Mouse (Mus musculus) left cerebral cortex, adult 18-20 months (tissue): Measurements from ENCODE around the gene Iqcf1. TPM values are rescaled to one million over a fixed set of nuclear protein-coding genes. Genes with fewer than 3 reads are reported as not detected.

Experiments
- DNase-seq, 2 experiments: peaks; one replicate each; pipeline ENCODE4 v3.0.0; 2021 to 2022; ENCODE audit warnings: low spot score in 2 of 2, mixed read lengths in 1 of 2
- total RNA-seq, 2 experiments: library from RNA; stranded (reverse); gene quantifications; 2 replicates each; pipeline ENCODE4 v1.2.3; 2021

The Iqcf1 gene
- total RNA-seq, 2 experiments from 2014 or later = not detected

DNA sequence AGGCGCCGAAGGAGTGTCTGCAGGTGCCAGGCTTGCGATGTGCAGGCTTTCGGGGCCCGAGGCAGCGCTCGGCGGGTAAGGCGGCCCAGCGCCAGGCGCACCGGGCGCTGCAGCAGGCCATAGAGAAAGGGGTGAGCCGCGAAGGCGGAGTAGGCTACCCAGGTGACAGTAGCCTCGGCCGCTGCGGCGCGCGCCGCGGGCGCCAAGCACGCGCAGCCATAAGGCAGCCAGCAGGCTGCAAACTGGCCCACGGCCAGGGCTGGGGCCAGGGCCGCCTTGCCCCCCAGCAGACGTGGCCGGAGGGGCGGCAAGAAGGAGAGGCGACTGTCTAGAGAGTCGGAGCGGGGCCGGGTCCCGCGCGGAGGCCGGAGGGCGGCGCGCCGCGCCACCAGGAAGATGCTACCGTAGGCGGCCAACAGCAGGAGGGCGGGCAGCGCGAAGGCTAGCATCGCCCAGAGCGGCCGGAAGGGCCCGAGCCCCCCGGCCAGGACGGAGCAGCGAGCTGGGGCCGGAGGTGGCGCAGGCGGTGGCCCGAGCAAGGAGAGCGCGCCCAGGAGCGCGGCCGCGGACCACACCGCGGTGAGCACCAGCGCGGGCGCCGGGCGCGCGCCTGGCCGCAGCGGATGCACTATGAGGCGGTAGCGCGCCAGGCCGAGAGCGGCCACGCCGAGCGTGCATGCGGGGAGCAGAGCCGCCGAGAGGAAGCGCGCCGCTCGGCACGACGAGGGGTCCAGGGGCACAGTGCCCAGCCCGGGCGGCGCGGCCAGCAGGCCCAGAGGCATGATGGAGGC, 34.8 kb upstream of the Iqcf1 start:
- DNase-seq = peak; percentile 65 to 83

DNA sequence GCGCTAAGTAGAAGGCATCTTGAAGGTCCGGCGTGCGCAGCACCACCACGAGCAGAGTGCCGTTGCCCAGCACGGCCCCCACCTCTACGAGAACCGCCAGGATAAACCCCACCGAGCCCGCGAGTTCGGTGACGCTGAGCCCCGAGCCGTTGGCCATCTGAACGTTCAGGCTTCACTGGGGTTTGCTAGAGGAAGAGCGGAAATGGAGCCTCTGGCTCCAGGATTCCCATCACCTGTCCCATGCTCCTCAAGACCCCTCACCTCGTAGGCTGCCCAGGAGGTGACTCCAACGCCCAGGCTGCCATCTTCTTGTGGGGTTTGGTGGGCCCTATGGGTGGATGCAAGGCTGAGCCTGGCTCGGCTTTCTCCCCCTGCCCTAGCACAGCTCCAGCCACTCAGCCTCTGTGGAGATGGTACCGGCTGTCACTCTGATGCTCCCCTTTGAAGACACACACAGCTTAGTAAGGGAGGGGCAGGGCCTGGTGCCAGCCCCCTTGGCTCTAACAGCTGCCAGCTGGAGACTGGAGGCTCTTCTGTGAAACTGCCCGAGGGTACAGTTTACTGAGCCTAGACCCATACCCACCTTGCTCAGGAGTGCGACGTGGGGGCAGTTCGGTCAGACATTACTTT, 34.1 kb upstream of the Iqcf1 start, which contains the start of gene Gpr62:
Gpr62 (minus strand) TSS at position 368 of the 630 bp plus-strand sequence.
- DNase-seq = peak; percentile 53 to 56

DNA sequence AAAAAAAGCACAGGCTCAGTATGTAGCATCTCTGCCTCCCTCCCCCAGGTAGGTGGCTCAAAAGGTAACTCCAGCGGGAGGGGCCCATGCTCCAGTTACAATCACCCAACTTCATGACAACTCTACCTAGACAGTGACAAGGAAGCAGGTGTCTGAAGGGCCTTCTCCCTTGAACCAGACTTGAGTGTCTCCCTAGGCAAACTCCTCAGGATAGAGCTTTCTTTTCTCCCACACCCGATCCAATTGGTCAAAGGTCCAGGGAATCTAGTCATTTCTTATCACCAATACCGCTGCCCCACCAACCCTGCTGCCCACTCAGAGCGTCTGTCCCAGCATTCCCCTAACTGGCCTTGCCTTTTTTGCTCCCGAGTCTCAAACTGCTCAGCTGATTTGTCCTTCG, 33.0 kb upstream of the Iqcf1 start:
- DNase-seq = no peak

DNA sequence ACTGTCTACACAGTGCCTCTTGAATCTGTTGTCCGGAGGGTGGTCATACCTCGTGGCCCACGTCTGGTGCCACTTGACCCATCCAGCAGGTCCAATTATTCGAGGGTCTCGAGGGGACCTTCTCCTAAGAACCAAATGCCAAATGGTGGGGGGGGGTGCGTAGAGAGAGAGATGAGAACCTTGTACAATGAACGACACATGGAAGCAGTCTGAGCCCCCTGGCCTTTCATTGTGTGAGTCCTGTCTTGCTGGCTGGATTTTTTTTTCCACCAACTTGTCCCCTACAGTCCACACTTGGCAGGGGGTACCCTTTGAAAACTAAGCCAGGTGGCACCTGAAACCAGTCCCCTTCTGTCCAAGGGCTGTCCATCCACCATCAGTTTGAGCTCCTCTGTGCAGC, 32.0 kb upstream of the Iqcf1 start:
- no peak for DNase-seq

DNA sequence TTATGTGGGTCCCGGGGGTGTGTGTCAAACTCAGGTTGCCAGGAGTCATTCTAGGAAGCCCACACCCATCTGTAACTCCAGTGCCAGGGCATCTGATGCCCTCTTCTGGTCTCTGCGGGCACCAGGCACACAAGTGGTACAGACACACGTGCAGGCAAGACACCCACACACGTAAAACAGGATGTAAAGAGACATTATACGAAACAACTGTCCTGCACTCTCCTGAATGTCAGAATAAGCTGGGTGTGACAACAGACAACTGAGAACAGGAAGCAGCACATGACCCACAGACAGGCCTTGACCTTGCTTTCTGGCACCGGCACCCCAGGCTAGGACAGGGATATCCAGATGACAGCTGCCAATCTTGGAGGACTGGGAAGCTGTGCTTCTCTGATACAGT, 30.4 kb upstream of the Iqcf1 start:
- no peak for DNase-seq

DNA sequence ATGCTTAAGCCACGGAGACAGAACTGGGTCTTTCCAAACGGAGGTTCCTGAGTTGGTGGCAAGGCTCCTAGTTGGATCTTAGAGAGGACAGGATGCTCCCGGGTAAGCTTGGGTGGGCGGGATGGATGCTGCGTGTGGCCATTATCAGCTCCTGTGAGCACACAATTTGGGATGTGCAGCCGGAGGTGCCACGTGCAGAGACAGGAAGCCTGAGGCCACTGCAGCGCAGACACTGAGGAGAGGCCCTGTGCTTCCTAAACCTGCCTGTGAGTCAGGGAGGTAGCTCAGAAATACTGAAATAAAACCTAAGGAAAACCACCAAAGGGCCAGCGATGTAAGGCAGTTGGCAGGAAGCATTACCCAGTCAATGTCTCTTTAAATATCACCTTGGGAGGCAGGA, 30.0 kb upstream of the Iqcf1 start:
- DNase-seq = no peak

DNA sequence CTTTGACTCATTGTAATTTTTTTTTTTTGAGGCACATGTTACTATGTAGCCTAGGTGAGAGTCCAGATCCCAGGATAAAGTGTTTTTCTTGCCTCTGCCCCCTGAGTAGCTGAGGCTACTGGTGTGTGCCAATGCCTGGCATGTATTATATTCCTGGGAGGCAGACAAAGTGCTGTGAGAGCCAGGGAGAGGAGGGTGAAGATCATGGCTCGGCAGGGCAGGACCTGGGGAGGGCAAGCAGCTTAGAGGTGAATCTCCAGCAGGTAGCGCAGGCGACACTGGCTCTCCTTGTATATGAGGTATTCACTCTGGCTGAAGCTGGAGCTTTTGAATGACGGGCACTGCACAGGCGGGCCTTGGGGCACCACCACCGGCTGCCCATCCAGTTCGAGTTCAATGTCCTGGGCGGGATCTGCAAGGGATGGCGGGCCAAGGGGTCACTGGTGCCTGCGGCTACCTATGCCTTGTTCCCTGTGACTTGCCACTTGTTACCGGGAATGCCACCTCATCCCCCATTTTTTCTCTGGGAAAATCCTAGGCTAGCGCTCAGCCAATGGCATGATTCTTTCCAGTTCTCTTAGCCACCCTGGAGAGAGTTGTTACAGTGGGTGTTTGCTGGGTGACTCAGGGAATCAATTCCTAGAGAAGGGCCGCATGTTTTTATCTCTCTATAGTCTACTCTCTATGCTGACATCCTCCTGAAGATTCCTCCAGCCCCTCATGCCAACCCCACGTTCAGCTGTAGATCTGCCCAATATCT, 28.6 kb upstream of the Iqcf1 start:
- no peak for DNase-seq

DNA sequence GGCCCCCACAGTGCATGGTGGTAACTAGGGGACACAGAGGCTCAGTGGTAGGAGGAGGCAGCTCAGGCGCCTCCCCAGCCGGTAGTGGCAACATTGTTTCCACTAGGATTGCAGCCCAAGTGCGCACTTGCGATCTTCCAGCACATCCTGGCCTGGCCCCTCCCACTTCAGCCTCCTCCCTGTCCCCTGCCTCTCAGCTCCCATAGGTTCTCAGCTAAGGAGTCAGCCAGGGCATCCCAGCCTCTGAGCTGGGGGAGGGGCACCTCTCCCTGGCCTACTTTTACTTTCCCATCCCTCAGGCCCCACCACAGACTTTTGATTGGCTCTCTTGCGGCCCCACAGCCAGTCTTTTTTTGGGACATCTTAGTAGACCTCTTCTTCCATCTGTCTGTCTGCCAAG, 27.9 kb upstream of the Iqcf1 start:
- DNase-seq = no peak

DNA sequence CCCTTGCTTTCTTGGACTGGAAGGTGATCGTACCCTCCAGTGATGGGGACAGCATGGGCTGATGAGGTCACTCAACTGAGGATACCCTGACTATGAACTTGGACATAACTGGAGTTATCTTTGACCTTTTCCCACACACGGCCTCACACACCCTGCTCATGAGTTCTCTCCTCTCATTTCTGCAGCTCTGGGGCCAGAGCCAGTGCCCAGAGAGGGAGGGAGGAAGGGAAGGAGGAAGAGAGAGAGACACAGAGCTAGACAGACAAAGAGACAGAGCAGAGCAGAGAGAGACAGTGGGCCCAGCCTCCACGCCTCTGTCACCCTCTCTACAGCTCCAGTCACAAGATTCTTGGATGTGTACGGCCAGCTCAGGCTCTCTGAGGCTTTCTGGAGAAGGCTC, 27.4 kb upstream of the Iqcf1 start:
- no peak for DNase-seq

DNA sequence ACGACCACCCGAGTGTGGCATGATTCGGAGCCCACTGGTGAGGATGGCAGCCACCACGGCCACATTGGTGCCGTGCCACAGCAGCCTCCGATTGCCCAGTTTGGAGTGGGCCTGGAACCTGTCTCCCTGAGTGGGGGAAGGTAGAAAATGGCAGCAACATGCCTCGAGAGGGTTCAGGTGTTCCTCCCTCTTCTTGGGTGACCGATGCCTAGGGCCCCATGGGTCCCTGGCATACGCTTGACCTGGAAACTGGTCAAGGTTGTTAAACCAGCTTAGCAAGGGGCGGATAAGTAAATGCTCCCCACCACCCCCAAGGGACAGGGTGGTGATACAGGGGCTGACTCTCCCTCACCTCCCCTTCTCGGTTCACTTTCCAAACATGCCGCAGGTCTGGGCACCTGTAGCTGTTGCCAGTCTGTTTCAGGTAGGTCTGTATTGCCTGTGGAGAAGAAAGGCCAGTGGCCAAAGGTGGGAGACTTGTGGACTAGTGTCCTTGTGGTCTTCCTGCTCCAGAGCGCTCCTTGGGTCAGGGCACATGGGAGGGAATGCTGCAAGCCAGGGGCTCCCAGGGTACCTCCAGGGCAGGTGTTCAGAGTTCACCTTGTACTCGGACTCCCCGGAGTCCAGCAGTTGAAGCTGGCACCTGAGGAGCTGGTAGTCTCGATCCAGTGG, 26.6 kb upstream of the Iqcf1 start:
- DNase-seq = peak; percentile 1 to 2

DNA sequence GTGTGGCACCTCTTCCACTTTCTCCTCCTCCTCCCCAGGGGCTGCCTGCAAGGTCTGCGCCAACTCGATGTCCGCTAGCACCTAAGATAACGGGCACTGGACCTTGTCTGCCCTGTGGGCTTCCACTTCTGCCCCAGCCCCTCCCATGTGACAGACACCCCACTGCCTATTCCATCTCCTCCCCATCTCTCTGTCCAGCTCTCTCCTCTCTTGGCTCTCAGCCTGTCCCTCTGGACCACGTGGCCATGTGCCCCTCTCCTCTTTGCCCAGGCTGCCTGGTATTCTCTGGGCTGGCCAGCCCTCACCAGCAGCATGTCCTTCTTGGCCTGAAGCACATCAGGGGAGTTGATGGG, 26.0 kb upstream of the Iqcf1 start:
- DNase-seq = peak; percentile 1 to 4

DNA sequence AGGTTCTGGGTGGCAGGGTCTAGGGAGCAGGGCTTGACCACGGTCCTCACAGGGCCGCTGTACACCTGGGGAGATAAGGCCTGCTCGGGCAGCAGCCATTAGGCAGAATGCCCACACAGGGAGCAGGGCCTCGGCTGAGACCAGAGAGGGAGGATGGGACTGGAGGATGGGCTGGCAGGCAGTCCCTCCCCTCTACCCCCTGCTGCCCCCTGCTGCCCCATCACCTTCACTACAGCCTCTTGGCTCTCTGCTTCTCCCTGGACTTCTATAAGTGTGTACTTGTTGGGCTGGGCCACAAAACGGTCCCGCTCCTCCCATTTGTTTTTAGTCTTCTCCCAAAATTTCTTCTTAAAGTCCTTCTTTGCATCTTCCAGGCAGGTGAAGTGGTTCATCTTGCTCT, 25.3 kb upstream of the Iqcf1 start:
- DNase-seq = peak; percentile 59 to 60

DNA sequence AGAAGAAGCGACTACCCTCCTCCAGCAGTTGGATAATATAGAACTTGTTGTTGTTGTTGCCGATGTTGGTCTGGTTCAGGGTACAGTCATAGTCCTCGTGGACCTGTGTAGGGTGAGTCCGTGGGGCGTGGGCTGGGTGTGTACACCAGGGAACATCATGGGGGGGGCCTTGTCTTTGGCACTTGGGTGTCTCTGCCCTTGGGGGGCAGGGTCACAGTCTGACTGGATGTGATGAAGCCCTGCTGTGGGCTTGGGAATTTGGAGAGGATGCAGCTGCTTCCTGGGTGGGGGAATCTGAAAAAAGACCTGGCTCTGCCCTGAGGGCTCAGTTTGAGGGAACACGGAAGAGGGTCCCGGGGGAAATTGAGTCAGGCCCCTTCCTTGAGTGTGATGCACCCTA, 24.7 kb upstream of the Iqcf1 start:
- peak; percentile 1 to 2 for DNase-seq

DNA sequence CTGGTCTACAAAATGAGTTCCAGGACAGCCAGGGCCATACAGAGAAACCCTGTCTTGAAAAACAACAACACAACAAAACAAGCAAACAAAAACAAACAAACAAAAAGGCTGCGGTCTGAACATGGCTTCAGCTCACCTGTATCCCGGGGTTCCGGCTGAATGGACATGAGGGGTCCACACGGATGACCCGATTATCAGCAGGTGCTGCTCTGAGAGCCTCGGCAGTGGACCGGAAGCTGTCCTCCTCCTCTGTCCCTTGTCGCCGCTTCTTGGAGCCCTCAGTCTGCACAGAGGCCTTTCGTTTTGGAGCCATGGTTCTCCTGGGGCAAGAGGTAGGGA, 24.1 kb upstream of the Iqcf1 start, which contains the start of gene Rrp9:
Rrp9 (plus strand) TSS at position 301 of the 339 bp plus-strand sequence.
- peak in 1 of 2 experiments; percentile 1 for DNase-seq

DNA sequence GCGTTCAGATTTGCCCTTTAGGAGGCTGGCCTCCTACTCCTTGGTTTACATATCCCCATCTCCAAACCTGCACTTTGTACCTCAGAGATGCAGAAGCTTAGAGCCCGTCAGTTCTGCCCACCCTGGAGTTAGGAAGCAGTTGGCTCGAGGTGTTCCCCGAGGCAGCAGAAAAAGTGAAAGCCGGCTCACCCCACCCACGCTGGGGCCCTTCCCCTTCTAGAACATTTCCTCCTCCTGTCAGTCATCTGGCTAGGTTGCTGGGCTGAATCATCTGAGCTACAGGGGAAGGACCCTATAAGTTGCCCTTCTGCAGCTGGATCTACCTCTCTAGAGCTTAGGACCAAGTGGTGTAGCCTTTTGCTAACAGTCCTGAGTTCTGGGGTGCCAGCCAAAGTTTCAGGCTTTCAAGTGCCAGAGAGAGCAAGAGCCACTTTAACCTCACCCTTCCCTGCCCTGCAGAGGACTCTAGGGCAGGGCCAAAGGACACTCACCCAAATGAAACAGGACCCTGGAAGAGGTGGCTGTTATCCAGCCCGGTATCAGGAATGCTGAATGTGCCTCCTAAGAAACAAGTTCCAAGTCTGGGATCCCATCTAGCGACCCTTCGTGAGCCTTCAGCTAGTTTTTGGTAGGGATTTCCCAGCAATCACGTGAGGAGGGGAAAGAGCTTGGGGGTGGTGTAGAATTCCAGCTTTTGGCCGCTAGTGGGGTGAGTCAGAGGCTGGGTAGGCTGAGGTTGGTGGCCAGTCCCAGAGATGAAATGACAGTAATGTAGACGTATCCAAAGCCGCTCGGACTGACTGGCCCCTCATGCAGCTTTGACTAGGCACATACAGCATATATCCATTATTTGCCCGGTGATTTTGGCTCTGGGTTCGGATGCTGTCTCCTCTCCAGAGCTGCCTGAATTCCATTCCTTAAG, 23.5 kb upstream of the Iqcf1 start:
- DNase-seq = peak; percentile 19 to 25

DNA sequence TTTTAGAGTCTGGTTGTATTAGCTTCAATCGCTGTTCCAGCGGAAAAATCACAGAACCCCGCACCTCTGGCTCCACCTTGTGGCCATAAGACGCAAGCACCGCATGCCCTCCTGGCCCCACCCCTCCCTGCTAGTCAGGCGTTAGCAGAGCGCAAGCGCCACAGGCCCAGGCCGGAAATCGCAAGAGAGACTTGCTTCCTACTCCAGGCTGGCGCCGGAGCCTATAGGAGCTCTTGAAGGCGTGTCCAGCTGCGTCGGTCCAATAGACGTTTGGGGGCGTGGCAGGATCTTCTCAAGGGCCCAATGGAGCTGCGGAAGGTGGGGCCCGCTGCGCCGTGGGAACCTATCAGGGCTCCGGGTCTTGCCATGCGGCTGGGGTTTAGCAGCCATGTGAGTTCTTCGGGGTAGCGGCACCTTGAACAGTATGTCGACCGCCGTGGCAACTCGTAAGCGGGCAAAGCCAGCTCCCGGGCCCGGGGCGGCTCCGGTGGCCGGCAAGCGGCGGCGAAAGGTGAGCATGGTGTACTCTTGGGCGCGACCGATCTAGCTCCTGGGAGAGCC, 22.8 kb upstream of the Iqcf1 start, which contains the start of gene Parp3:
Parp3 (minus strand) TSS at position 26 of the 561 bp plus-strand sequence.
- DNase-seq = peak; percentile 97 to 99

DNA sequence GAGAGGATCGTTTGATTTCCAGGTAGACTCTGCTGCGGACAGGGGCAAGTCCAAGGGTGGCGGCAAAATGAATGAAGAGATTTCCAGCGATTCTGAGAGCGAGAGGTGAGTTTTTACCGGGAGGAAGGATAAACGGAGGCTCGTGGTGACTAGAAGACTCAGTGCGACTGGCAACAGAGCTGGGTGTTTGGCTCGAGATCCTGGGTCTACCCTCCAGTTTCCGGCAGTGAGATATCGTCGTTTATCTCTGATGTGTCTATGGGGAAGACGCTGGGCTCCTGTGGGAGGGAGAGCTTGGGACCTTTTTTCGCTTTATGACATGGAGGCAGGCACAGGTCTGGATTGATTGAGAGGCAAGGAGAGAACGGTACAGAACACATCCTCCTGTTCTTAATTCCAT, 22.1 kb upstream of the Iqcf1 start:
- peak in 1 of 2 experiments; percentile 1 for DNase-seq

DNA sequence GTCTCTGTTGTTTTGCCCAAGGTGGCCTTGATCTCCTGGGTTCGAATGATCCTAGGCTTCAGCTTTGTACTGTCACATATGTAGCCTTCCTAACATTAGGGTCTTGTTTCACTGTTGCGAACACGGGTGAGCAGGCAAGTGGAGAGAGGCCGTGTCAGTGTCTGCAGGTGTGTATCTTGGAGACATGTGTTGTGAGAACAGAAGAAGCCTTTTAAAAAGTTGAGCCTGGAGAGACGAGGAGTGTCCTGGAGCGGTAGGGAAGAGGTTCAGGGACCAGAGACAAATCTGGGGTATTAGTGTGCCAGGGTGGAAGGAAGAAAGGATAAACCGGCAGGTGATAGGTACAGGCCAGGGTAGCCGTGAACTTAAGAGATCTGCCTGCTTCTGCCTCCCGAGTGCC, 21.7 kb upstream of the Iqcf1 start:
- peak in 1 of 2 experiments; percentile 1 for DNase-seq

DNA sequence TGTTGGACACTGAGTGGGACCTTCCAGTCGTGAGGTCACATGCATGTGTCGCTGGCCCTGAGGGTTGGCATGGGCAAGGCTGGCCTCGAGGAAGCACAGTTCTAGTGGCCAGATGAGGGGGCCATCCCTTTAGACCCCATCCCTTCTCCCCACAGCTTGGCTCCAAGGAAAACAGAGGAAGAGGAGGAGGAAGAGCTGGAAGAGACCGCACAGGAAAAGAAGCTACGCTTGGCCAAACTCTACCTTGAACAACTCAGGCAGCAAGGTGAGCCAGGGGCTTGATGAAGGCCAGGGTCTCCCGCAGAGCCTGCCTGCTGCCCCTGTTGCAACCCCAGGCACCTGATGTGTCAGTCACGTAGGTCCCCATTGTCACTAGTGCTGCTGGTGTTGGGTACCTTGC, 19.2 kb upstream of the Iqcf1 start:
- DNase-seq = no peak

DNA sequence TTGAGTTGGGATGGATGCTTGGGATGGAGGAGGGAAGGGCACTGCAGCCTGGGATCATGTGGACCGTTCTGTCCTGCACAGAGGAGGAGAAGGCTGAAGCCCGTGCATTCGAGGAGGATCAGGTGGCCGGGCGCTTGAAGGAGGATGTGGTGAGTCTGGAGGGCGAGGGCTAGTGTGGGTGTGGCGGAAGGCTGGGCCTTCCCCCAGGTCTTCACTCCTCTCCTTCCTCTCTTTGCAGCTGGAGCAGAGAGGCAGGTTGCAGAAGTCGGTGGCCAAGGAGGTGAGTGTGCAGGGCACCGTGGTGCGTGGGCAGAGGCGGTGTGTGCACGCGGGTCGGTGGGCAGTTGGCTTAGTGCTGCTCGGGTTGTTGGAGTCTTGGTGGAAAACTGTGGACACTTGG, 18.7 kb upstream of the Iqcf1 start:
- peak in 1 of 2 experiments; percentile 0 for DNase-seq
